Mouse (Mus musculus) limb, embryonic 10.5 days (tissue): ENCODE results near the gene Pdzrn4. TPM values are rescaled to one million over a fixed set of nuclear protein-coding genes. Genes with fewer than 3 reads are reported as not detected.

Source experiments
- DNase-seq: peaks from one replicate; pipeline ENCODE4 v3.0.0-alpha.2; 2017; ENCODE audit warnings: low spot score
- H3K27ac ChIP-seq: fragments of 300-500 bp; sonication (generic); 2 replicates; pipeline ENCODE4 v1.5.1; 2016; ENCODE audit warnings: mild to moderate bottlenecking
- H3K27me3 ChIP-seq: fragments of 300-500 bp; sonication (generic); 2 replicates; pipeline ENCODE4 v1.6.1; 2016; ENCODE audit warnings: low read depth, mild to moderate bottlenecking; ENCODE audit not compliant: poor library complexity, severe bottlenecking
- H3K36me3 ChIP-seq: fragments of 300-500 bp; sonication (generic); 2 replicates; pipeline ENCODE4 v1.6.1; 2016; ENCODE audit warnings: mild to moderate bottlenecking, moderate library complexity
- H3K4me1 ChIP-seq: fragments of 300-500 bp; sonication (generic); 2 replicates; pipeline ENCODE4 v1.6.1; 2016
- H3K4me3 ChIP-seq: fragments of 300-500 bp; sonication (generic); 2 replicates; pipeline ENCODE4 v1.5.1; 2016; ENCODE audit warnings: mild to moderate bottlenecking, moderate library complexity
- H3K9me3 ChIP-seq: fragments of 300-500 bp; sonication (generic); replicated peaks from 2 replicates; pipeline ENCODE4 v1.6.1; 2016; ENCODE audit warnings: mild to moderate bottlenecking
- WGBS: fragments of 180-500 bp; shearing (Covaris S2); methylation state at CpG from one replicate; pipeline ENCODE4 v1.1.7; 2016; 5-methylcytosine and 5-hydroxymethylcytosine counted together
- polyA plus RNA-seq: library from polyadenylated mRNA; unstranded; fragments of >200 nt; fragmentation: Nextera tagmentation; extraction: Ambion mirVana; gene quantifications from 2 replicates; pipeline ENCODE4 v1.2.1, GENCODE M21; 2016

Gene Pdzrn4
- polyA plus RNA-seq, 1 experiment from 2014 or later: 1.2 TPM

- no peak overlapping the region for H3K27ac ChIP-seq
- H3K4me1 ChIP-seq: no peaks in the 10 kb centered on the region
- no peaks in the 10 kb centered on the region for H3K9me3 ChIP-seq
- DNase-seq: no peak
- H3K27me3 ChIP-seq: no peaks in the 10 kb centered on the region
- 92% methylated on average over 3 of the region's 3 CpGs for WGBS
- H3K4me3 ChIP-seq: no peak overlapping the region
- no peaks in the 10 kb centered on the region for H3K36me3 ChIP-seq
Measured at GRCm38 (mm10) chr15:92794275-92794674, 397.6 kb downstream of the Pdzrn4 start.

GRCm38 (mm10) chr15:92805934-92806333, 409.3 kb downstream of the Pdzrn4 start:
- no peaks in the 10 kb centered on the region for H3K36me3 ChIP-seq
- no peak overlapping the region for H3K27ac ChIP-seq
- no peaks in the 10 kb centered on the region for H3K9me3 ChIP-seq
- 83% methylated on average over 3 of the region's 3 CpGs for WGBS
- no peaks in the 10 kb centered on the region for H3K27me3 ChIP-seq
- no peaks in the 10 kb centered on the region for H3K4me1 ChIP-seq
- H3K4me3 ChIP-seq: no peak overlapping the region
- DNase-seq: no peak

- Histone ChIP-seq H3K4me3 (no peak overlapping the region), H3K4me1 (no peaks in the 10 kb centered on the region), H3K27ac (no peak overlapping the region), H3K27me3 (no peaks in the 10 kb centered on the region), H3K9me3 (no peaks in the 10 kb centered on the region), H3K36me3 (no peaks in the 10 kb centered on the region)
- WGBS: 97% methylated on average over 1 of the region's 1 CpGs
- DNase-seq: no peak
Measured at GRCm38 (mm10) chr15:92806352-92806751, 409.7 kb downstream of the Pdzrn4 start.
